Mouse (Mus musculus): Measurements from ENCODE around the gene Thoc7. TPM values are rescaled to one million over a fixed set of nuclear protein-coding genes. Genes with fewer than 3 reads are reported as not detected.
A peak's percentile ranks its signal among the peaks of the same experiment; 100 is the strongest.

Thoc7 gene
- polyA plus RNA-seq (2016; fragmentation: Nextera tagmentation; extraction: Ambion mirVana): 131 and 135 TPM in 2 replicates

- peak within 1 kb of the TSS; percentile 96 for H3K4me3 ChIP-seq
- 5% methylated on average over 26 of the region's 56 CpGs for WGBS
- peak; percentile 80 for DNase-seq (ENCODE audit: low spot score)
- H3K9me3 ChIP-seq: no peaks in the 10 kb centered on the region
- peak within 1 kb of the TSS; percentile 99 for H3K27ac ChIP-seq
- no peaks in the 10 kb centered on the region for H3K36me3 ChIP-seq
- H3K27me3 ChIP-seq (ENCODE audit: insufficient read depth, poor library complexity, severe bottlenecking): peaks cover 18% of the 10 kb centered on the region
- peaks cover 7% of the 10 kb centered on the region; the same call in 1 of the 2 replicates for H3K4me1 ChIP-seq
Observed at GRCm38 (mm10) chr14:13961401-13962112, at the start of gene Thoc7, which contains the start of gene Atxn7. Thoc7 (minus strand) TSS chr14:13961852. Atxn7 (plus strand) TSS chr14:13961440.

- Histone ChIP-seq H3K9me3 (no peaks in the 10 kb centered on the region), H3K27me3 (ENCODE audit: insufficient read depth, poor library complexity, severe bottlenecking) (no peaks in the 10 kb centered on the region), H3K4me1 (peaks cover 5% of the 10 kb centered on the region; the same call in 1 of the 2 replicates), H3K36me3 (no peaks in the 10 kb centered on the region), H3K27ac (no peak overlapping the region), H3K4me3 (no peak overlapping the region)
- WGBS: 32% methylated on average over 6 of the region's 6 CpGs
- no peak for DNase-seq (ENCODE audit: low spot score)
Observed at GRCm38 (mm10) chr14:14009712-14010111, 48.1 kb upstream of the Thoc7 start.

GRCm38 (mm10) chr14:14002771-14003170 is 41.1 kb upstream of the Thoc7 start:
- DNase-seq (ENCODE audit: low spot score): no peak
- H3K4me1 ChIP-seq: no peaks in the 10 kb centered on the region
- no peaks in the 10 kb centered on the region for H3K9me3 ChIP-seq
- H3K4me3 ChIP-seq: no peak overlapping the region
- no peak overlapping the region for H3K27ac ChIP-seq
- no peaks in the 10 kb centered on the region for H3K36me3 ChIP-seq
- H3K27me3 ChIP-seq (ENCODE audit: insufficient read depth, poor library complexity, severe bottlenecking): no peaks in the 10 kb centered on the region
- 92% methylated on average over 7 of the region's 7 CpGs for WGBS

GRCm38 (mm10) chr14:13995206-13996097 is 33.8 kb upstream of the Thoc7 start:
- Histone ChIP-seq H3K27ac (no peak overlapping the region), H3K4me1 (peaks cover 4% of the 10 kb centered on the region; the same call in 1 of the 2 replicates), H3K9me3 (no peaks in the 10 kb centered on the region), H3K36me3 (no peaks in the 10 kb centered on the region), H3K4me3 (no peak overlapping the region), H3K27me3 (ENCODE audit: insufficient read depth, poor library complexity, severe bottlenecking) (no peaks in the 10 kb centered on the region)
- WGBS: 44% methylated on average over 9 of the region's 9 CpGs
- no peak for DNase-seq (ENCODE audit: low spot score)

GRCm38 (mm10) chr14:13990741-13991140 is 29.1 kb upstream of the Thoc7 start:
- no peaks in the 10 kb centered on the region for H3K27me3 ChIP-seq (ENCODE audit: insufficient read depth, poor library complexity, severe bottlenecking)
- no peak overlapping the region for H3K27ac ChIP-seq
- no peaks in the 10 kb centered on the region for H3K9me3 ChIP-seq
- no peak overlapping the region for H3K4me3 ChIP-seq
- no peak for DNase-seq (ENCODE audit: low spot score)
- no peaks in the 10 kb centered on the region for H3K36me3 ChIP-seq
- peaks cover 4% of the 10 kb centered on the region; the same call in 1 of the 2 replicates for H3K4me1 ChIP-seq
- whole genome bisulfite sequencing: 78% methylated on average over 3 of the region's 3 CpGs

- 31% methylated on average over 2 of the region's 2 CpGs for WGBS
- Histone ChIP-seq H3K27me3 (ENCODE audit: insufficient read depth, poor library complexity, severe bottlenecking) (no peaks in the 10 kb centered on the region), H3K9me3 (no peaks in the 10 kb centered on the region), H3K27ac (no peak overlapping the region), H3K4me3 (no peak overlapping the region), H3K36me3 (no peaks in the 10 kb centered on the region), H3K4me1 (no peaks in the 10 kb centered on the region)
- no peak for DNase-seq (ENCODE audit: low spot score)
Observed at GRCm38 (mm10) chr14:13988397-13988796, 26.7 kb upstream of the Thoc7 start.

- no peaks in the 10 kb centered on the region for H3K36me3 ChIP-seq
- 48% methylated on average over 2 of the region's 2 CpGs for WGBS
- no peaks in the 10 kb centered on the region for H3K9me3 ChIP-seq
- H3K27me3 ChIP-seq (ENCODE audit: insufficient read depth, poor library complexity, severe bottlenecking): peaks cover 26% of the 10 kb centered on the region; the same call in 1 of the 2 replicates
- no peak overlapping the region for H3K27ac ChIP-seq
- H3K4me3 ChIP-seq: no peak overlapping the region
- H3K4me1 ChIP-seq: no peaks in the 10 kb centered on the region
- DNase-seq (ENCODE audit: low spot score): no peak
Observed at GRCm38 (mm10) chr14:13982174-13982573, 20.5 kb upstream of the Thoc7 start.

GRCm38 (mm10) chr14:13981286-13981685 is 19.6 kb upstream of the Thoc7 start:
- Histone ChIP-seq H3K4me3 (no peak overlapping the region), H3K9me3 (no peaks in the 10 kb centered on the region)
- 18% methylated on average over 2 of the region's 2 CpGs for WGBS

GRCm38 (mm10) chr14:13977498-13977897 is 15.8 kb upstream of the Thoc7 start:
- WGBS: 66% methylated on average over 1 of the region's 1 CpGs
- Histone ChIP-seq H3K4me3 (no peak overlapping the region), H3K27me3 (ENCODE audit: insufficient read depth, poor library complexity, severe bottlenecking) (peaks cover 63% of the 10 kb centered on the region), H3K27ac (no peak overlapping the region), H3K9me3 (no peaks in the 10 kb centered on the region), H3K36me3 (no peaks in the 10 kb centered on the region), H3K4me1 (no peaks in the 10 kb centered on the region)
- no peak for DNase-seq (ENCODE audit: low spot score)

More at GRCm38 (mm10) chr14:13981286-13981685, 19.6 kb upstream of the Thoc7 start:
- Histone ChIP-seq H3K4me1 (no peaks in the 10 kb centered on the region), H3K27ac (no peak overlapping the region), H3K36me3 (no peaks in the 10 kb centered on the region), H3K27me3 (ENCODE audit: insufficient read depth, poor library complexity, severe bottlenecking) (peaks cover 29% of the 10 kb centered on the region; the same call in 1 of the 2 replicates)
- DNase-seq (ENCODE audit: low spot score): no peak

- WGBS: 48% methylated on average over 6 of the region's 6 CpGs
- H3K27me3 ChIP-seq (ENCODE audit: insufficient read depth, poor library complexity, severe bottlenecking): peaks cover 70% of the 10 kb centered on the region
Observed at GRCm38 (mm10) chr14:13971644-13972234, 10.1 kb upstream of the Thoc7 start.

GRCm38 (mm10) chr14:13970513-13970912 is 8.9 kb upstream of the Thoc7 start:
- H3K27me3 ChIP-seq (ENCODE audit: insufficient read depth, poor library complexity, severe bottlenecking): peaks cover 78% of the 10 kb centered on the region
- H3K36me3 ChIP-seq: no peaks in the 10 kb centered on the region

More at GRCm38 (mm10) chr14:13971644-13972234, 10.1 kb upstream of the Thoc7 start:
- H3K4me1 ChIP-seq: peaks cover 5% of the 10 kb centered on the region
- DNase-seq (ENCODE audit: low spot score): no peak
- no peak overlapping the region for H3K27ac ChIP-seq
- H3K9me3 ChIP-seq: no peaks in the 10 kb centered on the region
- no peak overlapping the region for H3K4me3 ChIP-seq
- H3K36me3 ChIP-seq: no peaks in the 10 kb centered on the region

GRCm38 (mm10) chr14:13968476-13968875 is 6.8 kb upstream of the Thoc7 start:
- Histone ChIP-seq H3K27me3 (ENCODE audit: insufficient read depth, poor library complexity, severe bottlenecking) (peaks cover 65% of the 10 kb centered on the region), H3K27ac (no peak overlapping the region), H3K4me3 (no peak overlapping the region), H3K4me1 (peaks cover 5% of the 10 kb centered on the region), H3K36me3 (no peaks in the 10 kb centered on the region), H3K9me3 (no peaks in the 10 kb centered on the region)
- DNase-seq (ENCODE audit: low spot score): no peak
- 74% methylated on average over 5 of the region's 5 CpGs for WGBS

More at GRCm38 (mm10) chr14:13970513-13970912, 8.9 kb upstream of the Thoc7 start:
- 90% methylated on average over 3 of the region's 3 CpGs for WGBS
- Histone ChIP-seq H3K4me1 (peaks cover 5% of the 10 kb centered on the region), H3K9me3 (no peaks in the 10 kb centered on the region), H3K27ac (no peak overlapping the region), H3K4me3 (no peak overlapping the region)
- DNase-seq (ENCODE audit: low spot score): no peak

Measured in heart, embryonic 10.5 days (tissue).